Mouse (Mus musculus): ENCODE measurements around the gene Abcc2. TPM values are rescaled to one million over a fixed set of nuclear protein-coding genes. Genes with fewer than 3 reads are reported as not detected.

The Abcc2 gene
- polyA plus RNA-seq, 1 experiment from 2014 or later, result not detected

- peak; percentile 69 for TF ChIP-seq CTCF (IDR thresholded peaks at IDR 0.05)
- no peak for DNase-seq (ENCODE audit: low read depth, low spot score)
- in situ Hi-C loops (cut with MboI; ENCODE audit: low pct_unique_long_range_greater_than_20kb), result no loop called here
- H3K27me3 ChIP-seq, result no peaks in the 10 kb centered on the region
- ChIA-PET CTCF (interaction anchor here (0.7 to 1.2 kb wide), 6 partner anchors 9 to 131 kb away, joined by 3 to 4 read pairs (median 3); partner anchors contain the start of gene Slc25a28), POLR2A (no interaction called here)
- no peak for ATAC-seq
Observed at GRCm38 (mm10) chr19:43760504-43760903, 21.5 kb upstream of the Abcc2 start.

DNA sequence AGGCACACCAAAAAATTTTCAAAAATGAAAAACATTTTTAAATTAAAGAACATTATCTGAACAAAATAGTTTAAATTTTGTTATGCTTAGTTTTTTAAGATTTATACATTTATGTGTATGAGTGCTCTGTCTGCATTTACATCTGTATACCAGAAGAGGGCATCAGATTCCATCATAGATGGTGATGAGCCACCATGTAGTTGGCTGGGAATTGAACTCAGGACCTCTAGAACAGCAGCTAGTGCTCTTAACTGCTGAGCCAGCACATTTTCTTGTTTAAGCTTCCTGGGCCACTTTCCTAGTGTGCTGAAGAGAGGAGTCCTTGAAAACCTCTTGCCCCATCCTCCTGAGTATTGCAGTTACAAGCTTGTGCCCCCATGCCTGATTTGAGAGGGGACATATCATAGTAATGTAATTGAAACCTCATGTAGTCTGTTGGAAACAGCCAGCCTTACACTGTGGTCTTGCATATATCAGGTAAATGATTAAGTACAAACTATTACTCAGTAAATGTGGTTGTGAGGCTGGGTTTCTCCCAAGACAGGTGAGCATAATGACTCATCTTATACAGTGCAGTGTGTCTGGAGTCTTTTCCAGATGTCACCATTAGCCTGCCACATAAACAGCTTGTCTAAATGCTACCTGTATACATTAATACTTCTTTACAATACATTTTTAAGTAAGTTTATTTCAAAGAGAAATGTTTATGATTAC, 20.3 kb upstream of the Abcc2 start:
- no peak for DNase-seq (ENCODE audit: low read depth, low spot score)
- H3K27me3 ChIP-seq, result no peaks in the 10 kb centered on the region
- in situ Hi-C loops (cut with MboI; ENCODE audit: low pct_unique_long_range_greater_than_20kb), result no loop called here
- CTCF ChIA-PET, result no interaction called here
- POLR2A ChIA-PET, result interaction anchor here (0.6 kb wide), 1 partner anchor 19 kb away, joined by 3 read pairs; no protein-coding TSS in a partner anchor
- peak; percentile 44 for TF ChIP-seq CTCF (IDR thresholded peaks at IDR 0.05)
- no peak for ATAC-seq

DNA sequence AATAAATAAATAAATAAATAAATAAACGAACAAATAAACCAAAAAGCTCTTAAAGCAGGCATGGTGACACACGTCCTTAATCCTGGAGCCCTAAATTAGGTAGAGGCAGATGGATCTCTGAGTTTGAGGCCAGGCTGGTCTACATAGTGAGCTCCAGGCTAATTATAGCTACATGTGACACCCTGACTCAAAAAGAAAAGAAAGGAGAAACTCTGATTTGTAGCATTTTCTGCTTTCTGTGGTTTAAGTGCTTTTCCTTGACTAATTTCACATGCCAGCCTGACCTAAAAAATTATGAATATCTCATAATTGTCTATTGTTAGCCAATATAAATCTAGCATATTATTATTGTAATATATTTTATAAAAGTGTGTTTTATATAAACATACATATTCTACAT, 19.6 kb upstream of the Abcc2 start:
- in situ Hi-C loops (cut with MboI; ENCODE audit: low pct_unique_long_range_greater_than_20kb), result no loop called here
- H3K27me3 ChIP-seq, result no peaks in the 10 kb centered on the region
- ATAC-seq (no peak), DNase-seq (ENCODE audit: low read depth, low spot score) (no peak)
- ChIA-PET CTCF (no interaction called here), POLR2A (no interaction called here)
- no peak for TF ChIP-seq CTCF (IDR thresholded peaks at IDR 0.05)

GRCm38 (mm10) chr19:43766451-43766850, 15.5 kb upstream of the Abcc2 start:
- no peak for TF ChIP-seq CTCF (IDR thresholded peaks at IDR 0.05)
- CTCF ChIA-PET, result interaction anchor here (1.2 to 1.9 kb wide), 3 partner anchors 10 to 13 kb away, joined by 3 to 8 read pairs (median 3); no protein-coding TSS in a partner anchor
- POLR2A ChIA-PET, result no interaction called here
- ATAC-seq (no peak), DNase-seq (ENCODE audit: low read depth, low spot score) (no peak)
- H3K27me3 ChIP-seq, result no peaks in the 10 kb centered on the region
- in situ Hi-C loops (cut with MboI; ENCODE audit: low pct_unique_long_range_greater_than_20kb), result no loop called here

- ChIA-PET POLR2A (interaction anchor here (0.7 kb wide), 1 partner anchor 91 kb away, joined by 3 read pairs; no protein-coding TSS in a partner anchor), CTCF (interaction anchor here (1.2 to 1.9 kb wide), 3 partner anchors 9 to 14 kb away, joined by 3 to 8 read pairs (median 3); no protein-coding TSS in a partner anchor)
- ATAC-seq (no peak), DNase-seq (ENCODE audit: low read depth, low spot score) (no peak)
- no peak for TF ChIP-seq CTCF (IDR thresholded peaks at IDR 0.05)
- H3K27me3 ChIP-seq, result no peaks in the 10 kb centered on the region
- in situ Hi-C loops (cut with MboI; ENCODE audit: low pct_unique_long_range_greater_than_20kb), result no loop called here
Observed at GRCm38 (mm10) chr19:43767549-43768322, 14.3 kb upstream of the Abcc2 start.

GRCm38 (mm10) chr19:43769366-43769960, 12.5 kb upstream of the Abcc2 start:
- ChIA-PET CTCF (interaction anchor here (1.4 kb wide), 1 partner anchor 9 kb away, joined by 3 read pairs; no protein-coding TSS in a partner anchor), POLR2A (no interaction called here)
- no peaks in the 10 kb centered on the region for H3K27me3 ChIP-seq
- TF ChIP-seq CTCF (IDR thresholded peaks at IDR 0.05), result no peak
- ATAC-seq, result no peak
- in situ Hi-C loops (cut with MboI; ENCODE audit: low pct_unique_long_range_greater_than_20kb), result no loop called here
- no peak for DNase-seq (ENCODE audit: low read depth, low spot score)

- ATAC-seq (no peak), DNase-seq (ENCODE audit: low read depth, low spot score) (no peak)
- TF ChIP-seq CTCF (IDR thresholded peaks at IDR 0.05), result no peak
- POLR2A ChIA-PET, result no interaction called here
- H3K27me3 ChIP-seq, result peaks cover 9% of the 10 kb centered on the region
- CTCF ChIA-PET, result interaction anchor here (0.6 kb wide), 1 partner anchor 22 kb away, joined by 3 read pairs; no protein-coding TSS in a partner anchor
- in situ Hi-C loops (cut with MboI; ENCODE audit: low pct_unique_long_range_greater_than_20kb), result no loop called here
Observed at GRCm38 (mm10) chr19:43770584-43770983, 11.4 kb upstream of the Abcc2 start.

DNA sequence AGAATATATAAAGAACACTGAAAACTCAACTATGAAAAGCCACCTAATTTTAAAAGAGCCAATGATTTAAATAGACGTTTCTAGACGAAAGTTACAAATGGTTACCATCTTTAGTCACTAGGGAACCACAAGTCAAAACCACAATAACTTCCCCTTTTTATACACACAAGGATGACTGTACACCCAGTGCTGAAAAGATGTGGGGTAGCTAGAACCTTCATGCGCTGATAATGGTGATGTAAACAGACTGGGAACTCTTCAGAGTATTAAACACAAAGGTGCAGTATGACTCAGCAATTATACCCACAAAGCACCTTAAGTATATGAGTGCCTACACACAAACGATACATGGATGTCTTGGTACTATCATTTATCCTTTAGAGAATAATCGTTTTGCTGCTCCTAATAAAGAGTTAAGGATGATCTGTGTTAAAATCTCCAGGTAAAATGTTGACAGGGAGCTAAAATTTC, 10.5 kb upstream of the Abcc2 start:
- CTCF ChIA-PET, result no interaction called here
- TF ChIP-seq CTCF (IDR thresholded peaks at IDR 0.05), result no peak
- ATAC-seq (no peak), DNase-seq (ENCODE audit: low read depth, low spot score) (no peak)
- in situ Hi-C loops (cut with MboI; ENCODE audit: low pct_unique_long_range_greater_than_20kb), result no loop called here
- H3K27me3 ChIP-seq, result peaks cover 18% of the 10 kb centered on the region
- POLR2A ChIA-PET, result no interaction called here

GRCm38 (mm10) chr19:43772311-43772710, 9.7 kb upstream of the Abcc2 start:
- in situ Hi-C loops (cut with MboI; ENCODE audit: low pct_unique_long_range_greater_than_20kb), result no loop called here
- CTCF ChIA-PET, result no interaction called here
- no peak for ATAC-seq
- H3K27me3 ChIP-seq, result peaks cover 26% of the 10 kb centered on the region
- POLR2A ChIA-PET, result no interaction called here
- no peak for TF ChIP-seq CTCF (IDR thresholded peaks at IDR 0.05)
- no peak for DNase-seq (ENCODE audit: low read depth, low spot score)

DNA sequence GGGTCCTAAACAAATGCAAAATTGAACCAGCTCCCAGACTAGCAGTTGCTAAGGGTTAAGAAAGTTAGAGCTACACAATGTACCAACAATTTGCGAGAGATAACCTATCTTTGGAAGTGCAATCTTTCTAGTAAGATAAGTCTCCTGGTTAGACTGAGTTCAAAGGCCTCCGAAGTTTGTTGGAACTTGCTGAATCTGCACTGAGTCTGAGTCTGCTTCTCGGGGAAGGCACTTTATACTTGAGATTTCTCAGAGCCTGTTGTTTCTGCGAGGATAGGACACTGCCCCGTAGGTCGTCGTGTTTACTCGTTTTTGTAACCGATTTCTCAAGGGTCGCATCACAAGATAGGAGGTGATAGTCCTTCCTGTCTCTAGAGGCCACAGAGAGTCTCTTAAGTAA, 6.6 kb upstream of the Abcc2 start:
- ATAC-seq, result no peak
- CTCF ChIA-PET, result no interaction called here
- in situ Hi-C loops (cut with MboI; ENCODE audit: low pct_unique_long_range_greater_than_20kb), result no loop called here

More for the DNA sequence above, 6.6 kb upstream of the Abcc2 start:
- TF ChIP-seq CTCF (IDR thresholded peaks at IDR 0.05), result no peak
- no peak for DNase-seq (ENCODE audit: low read depth, low spot score)
- H3K27me3 ChIP-seq, result peaks cover 49% of the 10 kb centered on the region
- POLR2A ChIA-PET, result interaction anchor here (0.6 kb wide), 1 partner anchor 261 kb away, joined by 3 read pairs; no protein-coding TSS in a partner anchor
